8 mouse cellular contexts compared by ENCODE assay signal in genomic region chr19:60874064-60874694, GRCm38 (mm10). TPM values are rescaled to one million over a fixed set of nuclear protein-coding genes. Genes with fewer than 3 reads are reported as not detected.
DNase-seq lines count a peak whose midpoint lies in the region; ATAC-seq and TF ChIP-seq lines count a peak whose summit lies in the region.

TSS of gene Prdx3 (minus strand) at chr19:60874556.

- under 1% methylated on average over 28 of the region's 28 CpGs for WGBS in forebrain, embryonic 14.5 days
- WGBS in neural tube, embryonic 15.5 days = under 1% methylated on average over 28 of the region's 28 CpGs

- H3K4me3 ChIP-seq in ES-Bruce4 (ENCODE audit: low read depth, low read length) = peak within 1 kb of the TSS; percentile 90
- peak within 1 kb of the TSS; percentile 49 for H3K4me3 ChIP-seq in forebrain, embryonic 14.5 days (ENCODE audit: low read depth, low read length)
- peak within 1 kb of the TSS; percentile 62 for H3K4me3 ChIP-seq in neural tube, embryonic 15.5 days (replicated peaks)

- no peaks in the 10 kb centered on the region for H3K4me1 ChIP-seq in ES-Bruce4 (ENCODE audit: control insufficient read depth, insufficient read depth, low read length)
- H3K4me1 ChIP-seq in forebrain, embryonic 14.5 days (ENCODE audit: control insufficient read depth, insufficient read depth, low read length) = no peaks in the 10 kb centered on the region
- H3K4me1 ChIP-seq in neural tube, embryonic 15.5 days = peaks cover 8% of the 10 kb centered on the region

- TF ChIP-seq EP300 in ES-Bruce4 (IDR thresholded peaks at IDR 0.05; ENCODE audit: insufficient read depth, low read depth, low read length) = no peak

- no peaks in the 10 kb centered on the region for H3K9me3 ChIP-seq in ES-Bruce4 (replicated peaks; ENCODE audit: control insufficient read depth, insufficient read depth, low read length, poor library complexity, severe bottlenecking)
- no peaks in the 10 kb centered on the region for H3K9me3 ChIP-seq in forebrain, embryonic 14.5 days (replicated peaks; ENCODE audit: control insufficient read depth, low read length)
- no peaks in the 10 kb centered on the region for H3K9me3 ChIP-seq in neural tube, embryonic 15.5 days (replicated peaks)

- peak; percentile 24 for TF ChIP-seq POLR2A in ES-Bruce4 (IDR thresholded peaks at IDR 0.05; ENCODE audit: insufficient read depth, low read length)

- peaks cover 26% of the 10 kb centered on the region for H3K36me3 ChIP-seq in ES-Bruce4 (ENCODE audit: control insufficient read depth, insufficient read depth, low read length, poor library complexity, severe bottlenecking)
- H3K36me3 ChIP-seq in forebrain, embryonic 14.5 days (ENCODE audit: control insufficient read depth, insufficient read depth, low read length) = 0 out of 2 replicates have a peak, but pooled peaks cover 10% of the 10 kb centered on the region
- peaks cover 7% of the 10 kb centered on the region for H3K36me3 ChIP-seq in neural tube, embryonic 15.5 days

- ATAC-seq in cerebellum, adult (ENCODE audit: insufficient number of reproducible peaks, low FRiP score, low TSS enrichment) = peak; percentile 97
- ATAC-seq in forebrain, embryonic 14.5 days = peak; percentile 98
- ATAC-seq in neural tube, embryonic 15.5 days (ENCODE audit: low FRiP score) = peak; percentile 99

- 0 out of 2 replicates have a peak within 1 kb of the TSS, but pooled peaks have one; percentile 18 for H3K27ac ChIP-seq in ES-Bruce4 (ENCODE audit: insufficient read depth, low read length)
- peak within 1 kb of the TSS; percentile 60; the same call in 1 of the 2 replicates for H3K27ac ChIP-seq in forebrain, embryonic 14.5 days (ENCODE audit: low read depth, low read length)
- H3K27ac ChIP-seq in neural tube, embryonic 15.5 days (replicated peaks) = peak within 1 kb of the TSS; percentile 81

- peak; percentile 96 for DNase-seq in forebrain, embryonic 14.5 days (ENCODE audit: low spot score)
- DNase-seq in heart, postnatal 14 days = peak; percentile 95 to 97
- peak; percentile 96 for DNase-seq in layer of hippocampus, adult 11-12 months (ENCODE audit: low spot score)
- DNase-seq in lung, adult 18-20 months = peak; percentile 98
- DNase-seq in testis, postnatal 14 days (ENCODE audit: low spot score) = peak; percentile 93

- TF ChIP-seq CTCF in ES-Bruce4 (IDR thresholded peaks at IDR 0.05; ENCODE audit: low read depth, low read length) = no peak

- intact Hi-C loops in heart, postnatal 14 days (cut with DNase I) = no loop called here

- no peaks in the 10 kb centered on the region for H3K27me3 ChIP-seq in ES-Bruce4 (ENCODE audit: control insufficient read depth, insufficient read depth, low read length, poor library complexity, severe bottlenecking)
- no peaks in the 10 kb centered on the region for H3K27me3 ChIP-seq in forebrain, embryonic 14.5 days (replicated peaks; ENCODE audit: control insufficient read depth, insufficient read depth, low read length)
- H3K27me3 ChIP-seq in neural tube, embryonic 15.5 days (replicated peaks) = no peaks in the 10 kb centered on the region

- peak within 1 kb of the TSS; percentile 68 for H3K4me2 ChIP-seq in forebrain, embryonic 14.5 days (ENCODE audit: low read length)
- H3K4me2 ChIP-seq in neural tube, embryonic 15.5 days = peak within 1 kb of the TSS; percentile 68

- H3K9ac ChIP-seq in ES-Bruce4 (ENCODE audit: low read depth, poor library complexity, severe bottlenecking) = peak within 1 kb of the TSS; percentile 54
- H3K9ac ChIP-seq in forebrain, embryonic 14.5 days (ENCODE audit: low read length) = peak within 1 kb of the TSS; percentile 69
- peak within 1 kb of the TSS; percentile 65 for H3K9ac ChIP-seq in neural tube, embryonic 15.5 days (replicated peaks)

RNA-seq across cellular contexts. Expression of gene Prdx3, which starts in this region (rescaled TPM):
- polyA plus RNA-seq in ES-Bruce4 (2011; ENCODE audit: insufficient read depth, insufficient read length, low read depth, missing spikeins) = 47.7 and 48.4 TPM in 2 replicates
- polyA plus RNA-seq in forebrain, embryonic 14.5 days (2014; fragmentation: Nextera tagmentation; extraction: Ambion mirVana) = 89.7 and 103 TPM in 2 replicates
- 100 to 1,000 TPM; 306 to 307 TPM for total RNA-seq in heart, postnatal 14 days (2021)
- polyA plus RNA-seq in neural tube, embryonic 15.5 days (2015; fragmentation: Nextera tagmentation; extraction: Ambion mirVana) = 132 and 133 TPM in 2 replicates

Comparison
In these comparisons a context has a peak if more than half of its experiments do, and no peak if none do; other contexts are left out.
1. Peak in every context shown above with its lines: DNase-seq, ATAC-seq, H3K4me3 ChIP-seq and H3K27ac ChIP-seq.
2. H3K27ac ChIP-seq: peak in every context shown above with its lines; median percentile 81 in neural tube, embryonic 15.5 days; 60 in forebrain, embryonic 14.5 days; 18 in ES-Bruce4.